Mouse (Mus musculus) MEL-GATA-1-ER (cell line): ENCODE results near the gene Kcnf1.
"Not testable (repeated sequence)": the region's sequence is repeated elsewhere in the genome, so short reads cannot be mapped to it uniquely, and the experiment has no call there.

Experiments
- DNase-seq: peaks from one replicate; pipeline ENCODE4 v3.0.0-alpha.2; 2012; ENCODE audit warnings: low read depth; ENCODE audit errors: extremely low read depth

Kcnf1 gene

GRCm38 (mm10) chr12:17159549-17159948, 17.1 kb downstream of the Kcnf1 start:
- DNase-seq = no peak

- DNase-seq = no peak
Observed at GRCm38 (mm10) chr12:17157558-17157957, 19.1 kb downstream of the Kcnf1 start.

GRCm38 (mm10) chr12:17155781-17156180, 20.9 kb downstream of the Kcnf1 start:
- DNase-seq = no peak

GRCm38 (mm10) chr12:17152840-17153239, 23.8 kb downstream of the Kcnf1 start:
- DNase-seq = no peak

GRCm38 (mm10) chr12:17148920-17149319, 27.8 kb downstream of the Kcnf1 start:
- DNase-seq = no peak

- DNase-seq = no peak
Observed at GRCm38 (mm10) chr12:17141791-17142190, 34.9 kb downstream of the Kcnf1 start.

- DNase-seq = no peak
Observed at GRCm38 (mm10) chr12:17140436-17140835, 36.3 kb downstream of the Kcnf1 start.

- DNase-seq = no peak
Observed at GRCm38 (mm10) chr12:17134546-17135096, 42.1 kb downstream of the Kcnf1 start.

- no peak for DNase-seq
Observed at GRCm38 (mm10) chr12:17132243-17132642, 44.4 kb downstream of the Kcnf1 start.

- DNase-seq = no peak
Observed at GRCm38 (mm10) chr12:17131563-17131962, 45.1 kb downstream of the Kcnf1 start.

- DNase-seq = not testable (repeated sequence)
Observed at GRCm38 (mm10) chr12:17122881-17123280, 53.8 kb downstream of the Kcnf1 start.
